In genomic region chr7:135716968-135717557, GRCm38 (mm10) we compare ENCODE assay signal across 8 mouse cellular contexts. TPM values are rescaled to one million over a fixed set of nuclear protein-coding genes. Genes with fewer than 3 reads are reported as not detected.
DNase-seq lines count a peak whose midpoint lies in the region; ATAC-seq and TF ChIP-seq lines count a peak whose summit lies in the region.

No protein-coding gene starts in this region.

- 27% methylated on average over 7 of the region's 7 CpGs for WGBS in thymus, adult 2 months
- WGBS in liver, embryonic 16.5 days (ENCODE audit: insufficient replicate concordance): 50% methylated on average over 7 of the region's 7 CpGs

- H3K36me3 ChIP-seq in thymus, adult 2 months (ENCODE audit: control insufficient read depth, insufficient read depth, low read length): no peaks in the 10 kb centered on the region
- H3K36me3 ChIP-seq in liver, embryonic 16.5 days (ENCODE audit: control insufficient read depth, insufficient read depth): peaks cover 9% of the 10 kb centered on the region

- no peak for ATAC-seq in liver, embryonic 16.5 days (ENCODE audit: low read depth)
- ATAC-seq in frontal cortex, adult (ENCODE audit: low TSS enrichment): no peak; the same call in 1 of the 2 replicates

- H3K27ac ChIP-seq in gastrocnemius, adult 2 months: peak overlapping the region; percentile 79
- H3K27ac ChIP-seq in thymus, adult 2 months (ENCODE audit: control insufficient read depth, insufficient read depth, low read length): peak overlapping the region; percentile 51
- peak overlapping the region; percentile 82 for H3K27ac ChIP-seq in liver, embryonic 16.5 days (ENCODE audit: low read length)

- H3K4me2 ChIP-seq in liver, embryonic 16.5 days (ENCODE audit: low read depth, low read length): peak overlapping the region; percentile 92

- no peaks in the 10 kb centered on the region for H3K27me3 ChIP-seq in thymus, adult 2 months (ENCODE audit: control insufficient read depth, insufficient read depth, low read length)
- H3K27me3 ChIP-seq in liver, embryonic 16.5 days (ENCODE audit: control insufficient read depth, insufficient read depth, low read depth, low read length): no peaks in the 10 kb centered on the region

- no peaks in the 10 kb centered on the region for H3K9me3 ChIP-seq in liver, embryonic 16.5 days (replicated peaks; ENCODE audit: control insufficient read depth, low read length)

- peak overlapping the region; percentile 75 for H3K9ac ChIP-seq in liver, embryonic 16.5 days (ENCODE audit: low read depth, low read length)

- H3K4me1 ChIP-seq in thymus, adult 2 months (replicated peaks; ENCODE audit: control insufficient read depth, insufficient read depth, low read length): peaks cover 9% of the 10 kb centered on the region
- peaks cover 36% of the 10 kb centered on the region for H3K4me1 ChIP-seq in liver, embryonic 16.5 days (ENCODE audit: control insufficient read depth, low read depth, low read length)

- DNase-seq in gastrocnemius, adult 2 months: no peak
- DNase-seq in gastrocnemius, postnatal 10 days: no peak
- peak; percentile 25 for DNase-seq in thymus, adult 2 months
- no peak for DNase-seq in thymus, postnatal 10 days (ENCODE audit: low spot score in 2 of 2)
- no peak for DNase-seq in right cerebral cortex, adult 2 months (ENCODE audit: low spot score in 2 of 2)
- DNase-seq in left cerebral cortex, adult 18-20 months (ENCODE audit: low spot score in 2 of 2): no peak

- TF ChIP-seq CTCF in gastrocnemius, adult 2 months (IDR thresholded peaks at IDR 0.05): no peak
- TF ChIP-seq CTCF in thymus, adult 2 months (IDR thresholded peaks at IDR 0.05; ENCODE audit: borderline replicate concordance, control insufficient read depth, extremely low read depth, insufficient read depth, low read length, poor library complexity): no peak

- intact Hi-C loops in gastrocnemius, adult 2 months (cut with DNase I): no loop called here

- no peak for TF ChIP-seq POLR2A in thymus, adult 2 months (IDR thresholded peaks at IDR 0.05; ENCODE audit: control insufficient read depth, extremely low read depth, insufficient read depth, low read length, poor library complexity)

- peak overlapping the region; percentile 94 for H3K4me3 ChIP-seq in gastrocnemius, adult 2 months
- H3K4me3 ChIP-seq in thymus, adult 2 months (ENCODE audit: control insufficient read depth, insufficient read depth, low read length): peak overlapping the region; percentile 56; the same call in 1 of the 2 replicates
- peak overlapping the region; percentile 67 for H3K4me3 ChIP-seq in liver, embryonic 16.5 days (ENCODE audit: low read depth, low read length)

RNA-seq across cellular contexts. Expression of gene Mki67, which starts 0.9 kb away (rescaled TPM):
- under 1 TPM in 1 of 2 experiments, not detected in 1; 0.08 TPM for total RNA-seq in gastrocnemius, adult 2 months (2021)
- 10 to 100 TPM; 28.0 to 37.0 TPM for total RNA-seq in gastrocnemius, postnatal 10 days (2021)
- polyA plus RNA-seq in thymus, adult 2 months (2012; rRNA removed): 19.1 and 29.7 TPM in 2 replicates
- 81.1 and 89.2 TPM in 2 replicates for polyA plus RNA-seq in liver, embryonic 16.5 days (2015; fragmentation: Nextera tagmentation; extraction: Ambion mirVana)
- total RNA-seq in left cerebral cortex, adult 18-20 months (2021): under 1 TPM; 0.12 to 0.30 TPM

Comparison
In these comparisons a context has a peak if more than half of its experiments do, and no peak if none do; other contexts are left out.
1. RNA of gene Mki67, which starts 0.9 kb away (total RNA-seq): 28.0 to 37.0 TPM in gastrocnemius, postnatal 10 days; 0.12 to 0.30 TPM in left cerebral cortex, adult 18-20 months and 0.08 TPM in gastrocnemius, adult 2 months; every median in the first group is over 10 times any median in the second.
2. Peak in every context shown above with its lines, with median percentiles within 50 percentile points of each other: H3K27ac ChIP-seq and H3K4me3 ChIP-seq.